Mouse (Mus musculus) adrenal gland (tissue): ENCODE results near the gene Zscan22.
"Not testable (repeated sequence)": the region's sequence is repeated elsewhere in the genome, so short reads cannot be mapped to it uniquely, and the experiment has no call there.

Experiments
- intact Hi-C: fragments of 180-260 bp; cut with DNase I; formaldehyde crosslinking; loops from one replicate; pipeline ENCODE4 v1.15.1; 2025

Zscan22 gene

GRCm38 (mm10) chr7:12926316-12926715, 28.7 kb downstream of the Zscan22 start:
- intact Hi-C loops = loop anchor here (5.0 to 10.0 kb wide), 2 partner anchors 56 to 348 kb away; partner anchors contain the start of genes Lig1 and Zswim9

GRCm38 (mm10) chr7:12927191-12927680, 29.6 kb downstream of the Zscan22 start, which contains the start of gene Rnf225:
Gene Rnf225, plus strand, starts transcription at chr7:12927416.
- intact Hi-C loops = loop anchor here (5.0 to 10.0 kb wide), 2 partner anchors 55 to 348 kb away; partner anchors contain the start of genes Lig1 and Zswim9

GRCm38 (mm10) chr7:12927693-12928589, 30.3 kb downstream of the Zscan22 start:
- intact Hi-C loops = loop anchor here (5.0 to 10.0 kb wide), 2 partner anchors 54 to 347 kb away; partner anchors contain the start of genes Lig1 and Zswim9

GRCm38 (mm10) chr7:12933615-12934140, 36.1 kb downstream of the Zscan22 start:
- intact Hi-C loops = no loop called here

GRCm38 (mm10) chr7:12934808-12935207, 37.2 kb downstream of the Zscan22 start:
- intact Hi-C loops = no loop called here

GRCm38 (mm10) chr7:12937254-12937803, 39.7 kb downstream of the Zscan22 start:
- intact Hi-C loops = not testable (repeated sequence)

GRCm38 (mm10) chr7:12940599-12940998, 43.0 kb downstream of the Zscan22 start:
- intact Hi-C loops = no loop called here

- intact Hi-C loops = no loop called here
These were observed 45.9 kb downstream of the Zscan22 start for GRCm38 (mm10) chr7:12943488-12943887.

- intact Hi-C loops = loop anchor here (5.0 kb wide), 1 partner anchor 37 kb away; no protein-coding TSS in a partner anchor
These were observed 51.6 kb downstream of the Zscan22 start for GRCm38 (mm10) chr7:12949032-12949871.

- intact Hi-C loops = loop anchor here (5.0 kb wide), 1 partner anchor 38 kb away; no protein-coding TSS in a partner anchor
These were observed 52.2 kb downstream of the Zscan22 start for GRCm38 (mm10) chr7:12949872-12950229.

GRCm38 (mm10) chr7:12954896-12955295, 57.3 kb downstream of the Zscan22 start:
- intact Hi-C loops = no loop called here

- intact Hi-C loops = no loop called here
These were observed 59.9 kb downstream of the Zscan22 start for GRCm38 (mm10) chr7:12957511-12957910.
